Mouse (Mus musculus): ENCODE measurements around the gene Limk2. TPM values are rescaled to one million over a fixed set of nuclear protein-coding genes. Genes with fewer than 3 reads are reported as not detected.

The Limk2 gene
- total RNA-seq (2023): 87.4 TPM

GRCm38 (mm10) chr11:3408997-3409732 is at the start of gene Limk2:
Gene Limk2, minus strand, starts transcription at chr11:3409189.

GRCm38 (mm10) chr11:3452167-3452639 is 43.2 kb upstream of the Limk2 start, which contains the start of gene Rnf185:
Gene Rnf185, minus strand, starts transcription at chr11:3452363.

GRCm38 (mm10) chr11:3329891-3330451 is 79.0 kb downstream of the Limk2 start, which contains the start of gene Pik3ip1:
Gene Pik3ip1, plus strand, starts transcription at chr11:3330401.

Other genes with a start within 250 kb of the Limk2 start
- gene Sfi1, start 215.7 kb downstream of the Limk2 start, total RNA-seq (2023): 94.6 TPM
- gene Eif4enif1, start 206.8 kb downstream of the Limk2 start, total RNA-seq (2023): 67.6 TPM
- gene Drg1, start 142.8 kb downstream of the Limk2 start, total RNA-seq (2023): 56.1 TPM
- gene Patz1, start 120.3 kb downstream of the Limk2 start, total RNA-seq (2023): 86.1 TPM
- gene Pik3ip1, start 78.8 kb downstream of the Limk2 start, total RNA-seq (2023): 378 TPM
- 26.8 TPM for gene Rnf185, start 43.2 kb upstream of the Limk2 start, total RNA-seq (2023)
- not detected for gene Pla2g3, start 79.1 kb upstream of the Limk2 start, total RNA-seq (2023)
- not detected for gene Inpp5j, start 95.6 kb upstream of the Limk2 start, total RNA-seq (2023)
- gene Selenom, start 105.5 kb upstream of the Limk2 start, total RNA-seq (2023): 1.2 TPM
- gene Smtn, start 131.4 kb upstream of the Limk2 start, total RNA-seq (2023): 0.67 TPM
- gene Morc2a, start 240.0 kb upstream of the Limk2 start, total RNA-seq (2023): 63.9 TPM